Comparison of ENCODE assay signal across 8 mouse cellular contexts in the genomic region with DNA sequence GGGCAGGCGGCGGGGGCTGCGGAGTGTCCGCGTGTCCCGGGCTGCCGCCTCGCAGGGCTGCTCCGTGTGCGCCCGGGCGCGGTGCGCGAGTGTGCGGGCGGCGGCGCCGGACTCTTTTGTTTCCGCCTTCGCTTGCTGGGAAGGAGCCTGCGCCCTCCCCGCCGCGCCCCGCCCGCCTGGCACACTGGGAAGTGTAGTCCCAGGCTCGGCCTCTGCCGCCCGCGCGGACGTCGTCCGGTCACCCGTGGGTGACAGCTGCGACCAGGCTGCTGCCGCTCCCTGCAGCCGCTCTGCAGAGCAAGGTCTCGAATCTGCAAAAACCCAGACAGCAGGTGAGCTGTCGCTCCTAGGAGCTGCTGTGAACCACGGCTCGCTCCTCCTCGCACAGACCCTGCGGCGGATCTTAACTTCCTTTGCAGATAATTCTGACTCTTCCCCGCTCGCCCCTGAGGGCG. TPM values are rescaled to one million over a fixed set of nuclear protein-coding genes. Genes with fewer than 3 reads are reported as not detected.
DNase-seq lines count a peak whose midpoint lies in the region; ATAC-seq and TF ChIP-seq lines count a peak whose summit lies in the region.

TSS of gene Ube2d1 (minus strand) at position 137 of the 455 bp plus-strand sequence.

- WGBS in heart, embryonic 13.5 days = under 1% methylated on average over 49 of the region's 50 CpGs
- under 1% methylated on average over 45 of the region's 50 CpGs for WGBS in liver, embryonic 13.5 days (ENCODE audit: insufficient replicate concordance)
- WGBS in stomach, embryonic 14.5 days = under 1% methylated on average over 48 of the region's 50 CpGs

- H3K4me3 ChIP-seq in bone marrow macrophage, adult 2 months (ENCODE audit: insufficient read depth, low read length) = peak within 1 kb of the TSS; percentile 81
- H3K4me3 ChIP-seq in heart, embryonic 13.5 days = peak within 1 kb of the TSS; percentile 99
- peak within 1 kb of the TSS; percentile 74 for H3K4me3 ChIP-seq in liver, embryonic 13.5 days (replicated peaks)
- peak within 1 kb of the TSS; percentile 98 for H3K4me3 ChIP-seq in stomach, embryonic 14.5 days (ENCODE audit: low read depth, low read length)

- H3K9ac ChIP-seq in heart, embryonic 13.5 days = peak within 1 kb of the TSS; percentile 96
- H3K9ac ChIP-seq in liver, embryonic 13.5 days = peak within 1 kb of the TSS; percentile 71
- peak within 1 kb of the TSS; percentile 87 for H3K9ac ChIP-seq in stomach, embryonic 14.5 days (replicated peaks; ENCODE audit: low read depth, low read length)

- peaks cover 12% of the 10 kb centered on the region for H3K27me3 ChIP-seq in heart, embryonic 13.5 days (replicated peaks)
- peaks cover 22% of the 10 kb centered on the region; the same call in 1 of the 2 replicates for H3K27me3 ChIP-seq in liver, embryonic 13.5 days
- H3K27me3 ChIP-seq in stomach, embryonic 14.5 days (ENCODE audit: control insufficient read depth, insufficient read depth, low read length) = no peaks in the 10 kb centered on the region

- DNase-seq in B cell, adult 2 months = peak; percentile 80 to 81
- DNase-seq in fibroblast of lung, adult 2 months (ENCODE audit: low read depth) = peak; percentile 31
- DNase-seq in kidney, postnatal 10 days = peak; percentile 93
- peak; percentile 51 for DNase-seq in liver, embryonic 13.5 days
- DNase-seq in natural killer cell, adult 2 months (ENCODE audit: low spot score in 2 of 2) = peak; percentile 60 to 67

- H3K9me3 ChIP-seq in heart, embryonic 13.5 days = no peaks in the 10 kb centered on the region
- no peaks in the 10 kb centered on the region for H3K9me3 ChIP-seq in liver, embryonic 13.5 days (replicated peaks)
- H3K9me3 ChIP-seq in stomach, embryonic 14.5 days (ENCODE audit: control insufficient read depth, low read depth, low read length) = no peaks in the 10 kb centered on the region

- peak within 1 kb of the TSS; percentile 82 for H3K4me2 ChIP-seq in heart, embryonic 13.5 days
- H3K4me2 ChIP-seq in liver, embryonic 13.5 days = peak within 1 kb of the TSS; percentile 79
- H3K4me2 ChIP-seq in stomach, embryonic 14.5 days (replicated peaks; ENCODE audit: low read depth, low read length) = peak within 1 kb of the TSS; percentile 64

- TF ChIP-seq CTCF in bone marrow macrophage, adult 2 months (IDR thresholded peaks at IDR 0.05; ENCODE audit: low read depth, low read length) = no peak

- no peak; the same call in 1 of the 2 replicates for TF ChIP-seq POLR2A in bone marrow macrophage, adult 2 months (IDR thresholded peaks at IDR 0.05; ENCODE audit: borderline replicate concordance, low read depth, low read length)

- no peak within 1 kb of the TSS for H3K27ac ChIP-seq in bone marrow macrophage, adult 2 months (ENCODE audit: insufficient read depth, low read depth, low read length)
- peak within 1 kb of the TSS; percentile 67 for H3K27ac ChIP-seq in heart, embryonic 13.5 days (replicated peaks)
- H3K27ac ChIP-seq in liver, embryonic 13.5 days = no peak within 1 kb of the TSS
- peak within 1 kb of the TSS; percentile 6; the same call in 1 of the 2 replicates for H3K27ac ChIP-seq in stomach, embryonic 14.5 days (ENCODE audit: low read length)

- H3K4me1 ChIP-seq in bone marrow macrophage, adult 2 months (ENCODE audit: control insufficient read depth, insufficient read depth, low read length) = peaks cover 19% of the 10 kb centered on the region
- H3K4me1 ChIP-seq in heart, embryonic 13.5 days = peaks cover 36% of the 10 kb centered on the region
- peaks cover 11% of the 10 kb centered on the region for H3K4me1 ChIP-seq in liver, embryonic 13.5 days (replicated peaks)
- H3K4me1 ChIP-seq in stomach, embryonic 14.5 days (ENCODE audit: control insufficient read depth, insufficient read depth, low read length) = 0 out of 2 replicates have a peak, but pooled peaks cover 7% of the 10 kb centered on the region

- peaks cover 8% of the 10 kb centered on the region; the same call in 1 of the 2 replicates for H3K36me3 ChIP-seq in heart, embryonic 13.5 days
- H3K36me3 ChIP-seq in liver, embryonic 13.5 days = no peaks in the 10 kb centered on the region
- H3K36me3 ChIP-seq in stomach, embryonic 14.5 days (ENCODE audit: control insufficient read depth, insufficient read depth, low read length) = 0 out of 2 replicates have a peak, but pooled peaks cover 3% of the 10 kb centered on the region

- peak; percentile 82 for ATAC-seq in heart, embryonic 13.5 days (ENCODE audit: extremely low read depth, insufficient number of reproducible peaks, low FRiP score, low TSS enrichment)
- peak; percentile 86 for ATAC-seq in liver, embryonic 13.5 days (ENCODE audit: low read depth)
- peak; percentile 93 for ATAC-seq in stomach, embryonic 14.5 days (ENCODE audit: insufficient number of reproducible peaks, insufficient read depth, low FRiP score, low read depth)

RNA-seq across cellular contexts. Expression of gene Ube2d1, which starts in this region (rescaled TPM):
- polyA plus RNA-seq in bone marrow macrophage, adult 2 months (2012; ENCODE audit: insufficient read depth, insufficient read length, missing spikeins) = 54.5 and 57.7 TPM in 2 replicates
- polyA plus RNA-seq in heart, embryonic 13.5 days (2015; fragmentation: Nextera tagmentation; extraction: Ambion mirVana) = 54.0 and 56.2 TPM in 2 replicates
- 7.8 and 9.8 TPM in 2 replicates for polyA plus RNA-seq in liver, embryonic 13.5 days (2015; fragmentation: Nextera tagmentation; extraction: Ambion mirVana)
- 72.0 and 76.0 TPM in 2 replicates for polyA plus RNA-seq in stomach, embryonic 14.5 days (2014; fragmentation: Nextera tagmentation; extraction: Ambion mirVana)

Comparison
In these comparisons a context has a peak if more than half of its experiments do, and no peak if none do; other contexts are left out.
1. DNase-seq: peak in every context shown above with its lines; median percentile 93 in kidney, postnatal 10 days; 80 in B cell, adult 2 months; 64 in natural killer cell, adult 2 months; 51 in liver, embryonic 13.5 days; 31 in fibroblast of lung, adult 2 months.
2. H3K27ac ChIP-seq: peak in heart, embryonic 13.5 days (single experiment) and stomach, embryonic 14.5 days (single experiment); none in bone marrow macrophage, adult 2 months (single experiment) and liver, embryonic 13.5 days (single experiment).
3. Peak in every context shown above with its lines, with median percentiles within 50 percentile points of each other: H3K4me3 ChIP-seq, ATAC-seq, H3K4me2 ChIP-seq and H3K9ac ChIP-seq.